Mouse (Mus musculus) thymus, postnatal 14 days (tissue): ENCODE data around the gene Dglucy.
"Not testable (repeated sequence)": the region's sequence is repeated elsewhere in the genome, so short reads cannot be mapped to it uniquely, and the experiment has no call there.

Source experiments
- DNase-seq: peaks from one replicate; pipeline ENCODE4 v3.0.0; 2021

The Dglucy gene

GRCm38 (mm10) chr12:100781428-100782120 is 2.7 kb downstream of the Dglucy start:
- no peak for DNase-seq

GRCm38 (mm10) chr12:100784152-100784551 is 5.3 kb downstream of the Dglucy start:
- no peak for DNase-seq

DNA sequence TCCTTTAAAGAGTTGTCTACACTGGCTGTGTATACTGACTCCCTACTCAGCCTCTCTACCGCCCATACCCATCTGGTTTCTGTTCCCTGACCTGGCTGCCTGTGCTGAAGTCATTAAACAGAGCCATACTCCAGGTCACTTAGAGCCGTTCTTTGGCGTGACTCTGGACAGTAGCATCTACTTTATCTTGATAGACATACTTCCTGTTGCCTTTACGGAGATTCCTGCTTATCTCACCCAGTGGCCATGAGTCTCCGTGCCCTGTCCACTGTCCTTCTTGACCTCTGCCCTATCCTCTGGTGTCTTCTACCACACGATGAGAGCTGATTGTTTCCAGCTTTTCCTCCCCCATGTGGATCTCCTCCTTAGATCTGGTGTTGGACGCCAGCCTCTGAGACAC is 6.5 kb downstream of the Dglucy start:
- DNase-seq: no peak

GRCm38 (mm10) chr12:100789981-100790550 is 11.2 kb downstream of the Dglucy start:
- DNase-seq: no peak

GRCm38 (mm10) chr12:100791425-100791824 is 12.6 kb downstream of the Dglucy start:
- DNase-seq: no peak

DNA sequence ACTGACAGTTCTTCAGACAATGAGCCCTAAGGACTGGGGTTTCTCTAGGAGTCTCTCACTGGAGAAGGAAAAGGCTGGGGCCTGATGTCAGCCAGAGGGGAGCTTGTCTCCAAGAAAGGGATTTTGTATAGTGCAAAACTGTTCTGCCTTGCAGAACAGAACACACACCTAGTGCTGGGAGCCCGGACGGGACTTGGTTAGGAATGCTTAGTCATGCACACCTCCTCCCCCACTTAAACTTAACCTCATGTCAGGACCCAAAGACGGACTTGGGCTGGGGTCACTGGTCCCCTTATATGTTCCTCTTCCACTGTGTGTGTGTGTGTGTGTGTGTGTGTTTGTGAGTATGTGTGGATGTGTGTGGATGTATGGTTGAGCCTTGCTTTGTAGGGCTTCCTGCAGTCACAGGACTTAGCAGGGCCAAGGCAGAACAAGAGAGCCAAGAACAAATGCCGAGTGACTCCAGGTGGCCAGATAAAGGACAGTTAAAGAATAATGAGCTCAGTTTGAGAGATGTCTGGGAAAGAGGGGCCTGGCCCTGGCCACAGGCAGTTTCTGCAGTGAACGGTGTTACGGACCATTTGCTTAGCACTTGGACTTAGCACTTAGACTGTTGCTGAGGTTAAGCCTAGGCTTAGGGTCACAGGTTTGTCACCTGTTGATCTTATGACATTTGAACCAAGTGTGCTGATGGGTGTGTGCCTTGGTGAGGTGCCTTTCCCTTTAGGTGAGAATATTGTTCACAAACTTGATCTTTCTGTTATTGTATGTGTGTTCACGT is 15.8 kb downstream of the Dglucy start:
- no peak for DNase-seq

- DNase-seq: no peak
These were observed 16.7 kb downstream of the Dglucy start for GRCm38 (mm10) chr12:100795390-100796036.

DNA sequence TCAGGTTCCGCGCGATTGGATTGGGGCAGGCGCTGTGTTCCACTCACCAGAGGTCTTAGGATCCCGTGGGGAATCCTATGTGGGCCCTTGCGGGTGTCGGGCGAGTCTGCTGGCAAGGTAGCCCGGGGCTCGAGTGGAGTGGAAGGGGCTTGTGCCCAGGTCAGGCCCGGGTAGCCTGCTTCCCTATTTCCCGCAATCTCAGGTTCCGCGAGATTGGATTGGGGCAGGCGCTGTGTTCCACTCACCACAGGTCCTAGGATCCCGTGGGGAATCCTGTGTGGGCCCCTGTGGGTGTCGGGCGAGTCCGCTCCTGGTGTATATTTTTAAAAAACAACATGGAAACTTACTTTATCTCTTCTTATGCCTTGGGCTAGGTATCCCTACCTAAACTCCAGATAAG is 24.5 kb downstream of the Dglucy start:
- not testable (repeated sequence) for DNase-seq

- peak; percentile 5 for DNase-seq
These were observed 28.4 kb downstream of the Dglucy start for GRCm38 (mm10) chr12:100807280-100807679.

DNA sequence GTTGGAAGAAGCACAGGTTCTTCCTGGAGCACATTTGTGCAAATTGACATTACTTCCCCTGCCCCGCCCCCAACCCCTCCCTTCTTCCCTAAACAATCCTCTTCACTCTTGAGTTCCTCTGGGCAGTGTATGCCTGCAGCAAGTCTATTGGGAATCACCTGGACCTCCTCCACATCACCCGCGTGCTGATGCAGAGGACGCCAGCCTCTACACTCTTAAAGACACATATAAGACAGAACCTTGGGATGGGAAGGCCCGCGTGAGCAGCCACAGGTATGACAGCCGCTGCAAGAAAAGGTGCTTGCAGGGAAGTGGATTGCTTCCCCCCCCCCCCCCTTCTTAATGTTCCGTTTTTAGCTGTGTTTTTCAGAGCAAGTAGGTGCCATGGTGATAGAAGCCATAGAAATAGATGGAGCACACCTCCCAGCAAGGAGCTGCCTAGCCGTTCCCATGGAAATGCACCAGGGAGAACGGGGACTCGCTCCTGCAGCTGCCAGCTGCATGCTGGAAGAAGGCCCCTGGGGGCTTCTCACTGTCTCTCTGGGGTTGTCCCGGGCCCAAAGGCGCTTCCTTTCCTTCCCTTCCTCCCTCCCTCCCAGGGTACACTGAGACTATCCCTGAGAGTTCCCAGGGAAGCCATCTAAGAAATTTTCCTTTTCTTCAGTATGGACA is 29.9 kb downstream of the Dglucy start:
- DNase-seq: no peak

DNA sequence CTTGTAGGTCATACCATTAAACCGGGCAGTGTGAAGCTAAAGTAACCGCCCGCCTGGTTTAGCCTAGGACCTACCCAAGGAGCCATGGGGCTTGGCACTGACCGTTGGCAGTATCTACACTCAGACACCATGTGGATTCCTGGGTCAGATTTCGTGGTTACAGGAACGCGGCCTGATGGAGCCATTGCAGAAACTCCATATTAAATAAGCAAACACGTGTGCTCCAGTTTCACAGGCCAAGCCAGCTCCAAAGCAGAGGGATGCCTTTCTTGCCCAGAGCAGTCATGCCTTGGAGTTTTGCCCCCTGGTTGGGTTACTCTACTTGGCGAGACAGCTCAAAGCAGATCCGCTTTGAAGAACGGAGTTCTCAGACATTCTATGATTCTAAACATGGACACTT is 31.7 kb downstream of the Dglucy start:
- DNase-seq: no peak

DNA sequence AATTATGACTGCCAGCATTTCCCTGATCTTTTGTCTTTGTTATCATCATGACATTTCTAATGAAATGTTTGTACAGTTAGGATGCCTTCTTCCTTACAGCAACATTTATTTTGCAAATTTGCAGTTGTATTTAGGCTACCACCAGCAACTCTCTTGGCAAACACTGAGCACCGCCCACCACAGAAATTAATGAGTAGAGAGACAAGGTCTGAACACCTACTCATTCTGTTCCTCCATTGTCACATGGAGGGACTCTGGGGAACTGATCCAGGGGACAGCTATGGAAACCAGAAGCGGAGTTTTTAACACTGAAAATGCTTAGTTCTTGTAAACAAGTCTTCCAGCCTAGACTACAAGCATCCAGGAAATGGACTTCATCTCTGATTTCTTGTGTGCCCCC is 35.0 kb downstream of the Dglucy start:
- no peak for DNase-seq

DNA sequence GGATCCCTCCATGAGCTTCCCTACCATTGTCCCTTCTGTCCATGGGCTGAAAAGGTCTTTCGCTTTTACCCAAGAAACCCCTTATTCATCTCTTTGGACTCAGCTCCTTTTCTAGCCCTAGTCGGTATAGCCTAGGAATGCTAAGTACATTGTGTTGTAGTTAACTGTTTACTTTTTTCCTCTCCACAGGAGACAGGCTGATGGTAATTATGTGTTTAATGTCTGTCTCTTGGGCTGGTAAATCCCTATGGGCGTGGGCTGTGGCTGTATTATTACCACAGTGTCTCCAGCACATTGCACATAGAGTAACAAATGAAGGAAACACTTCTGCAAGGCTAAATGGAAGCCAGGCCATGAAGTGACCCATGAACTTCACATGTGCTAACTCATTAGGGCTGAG is 35.8 kb downstream of the Dglucy start:
- no peak for DNase-seq

DNA sequence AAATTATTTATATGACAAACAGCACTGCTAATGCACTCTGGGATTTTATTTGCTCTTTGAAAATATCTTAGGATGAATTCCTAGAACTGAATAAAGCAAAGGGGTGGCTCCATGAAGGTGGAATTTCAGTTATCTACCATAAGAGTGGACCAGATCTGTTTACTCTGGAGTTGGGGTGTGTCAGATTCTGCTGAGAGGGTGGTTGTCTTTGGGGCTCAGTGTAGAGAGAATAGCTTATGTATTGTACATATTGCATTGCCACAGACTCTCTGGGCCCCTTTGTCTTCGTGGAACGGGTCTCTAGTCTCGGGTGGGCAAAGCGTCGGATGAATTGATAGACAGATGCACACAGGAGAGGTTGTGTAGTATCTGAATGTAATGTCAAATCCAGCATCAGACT is 38.0 kb downstream of the Dglucy start:
- DNase-seq: no peak

DNA sequence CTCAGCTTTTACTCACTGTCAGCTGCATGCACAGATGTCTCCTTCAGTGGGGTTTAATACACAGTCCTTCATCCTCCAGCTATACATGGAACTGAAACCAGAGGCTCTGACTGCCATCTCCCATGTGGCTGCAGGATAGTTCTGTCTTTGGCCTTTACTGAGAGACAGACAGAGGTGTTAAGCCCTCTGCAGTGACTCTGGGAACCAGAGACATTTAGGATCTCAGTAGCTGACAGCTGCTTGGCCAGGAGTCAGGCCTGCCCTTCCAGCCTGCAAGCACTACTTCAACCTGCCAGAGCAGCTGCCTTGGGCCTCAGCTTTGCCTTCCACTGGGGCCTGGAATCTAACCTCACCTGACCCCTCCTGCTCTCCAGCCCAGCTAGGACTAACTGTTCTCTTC is 41.1 kb downstream of the Dglucy start:
- no peak for DNase-seq

GRCm38 (mm10) chr12:100831021-100831420 is 52.2 kb downstream of the Dglucy start:
- no peak for DNase-seq

- DNase-seq: no peak
These were observed 52.9 kb downstream of the Dglucy start for GRCm38 (mm10) chr12:100831629-100832325.

DNA sequence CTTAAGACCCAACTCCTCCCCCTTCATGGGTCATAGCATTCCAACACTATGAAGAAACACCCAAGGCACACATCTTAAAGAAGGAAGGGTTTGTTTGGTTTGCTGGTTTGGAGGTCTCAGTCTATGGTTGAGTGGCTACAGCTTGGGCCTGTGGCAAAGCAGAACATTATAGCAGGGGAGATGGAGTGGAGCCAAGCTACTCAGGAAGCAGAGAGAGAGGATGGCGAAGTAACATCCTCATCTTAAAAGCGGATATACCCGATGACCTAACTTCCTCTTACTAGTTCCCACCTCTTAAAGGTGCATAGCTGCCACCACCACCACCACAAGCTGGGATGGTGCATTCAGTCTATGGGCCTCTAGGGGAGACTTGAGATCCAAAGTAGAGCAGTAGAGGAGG is 58.4 kb downstream of the Dglucy start:
- DNase-seq: no peak

DNA sequence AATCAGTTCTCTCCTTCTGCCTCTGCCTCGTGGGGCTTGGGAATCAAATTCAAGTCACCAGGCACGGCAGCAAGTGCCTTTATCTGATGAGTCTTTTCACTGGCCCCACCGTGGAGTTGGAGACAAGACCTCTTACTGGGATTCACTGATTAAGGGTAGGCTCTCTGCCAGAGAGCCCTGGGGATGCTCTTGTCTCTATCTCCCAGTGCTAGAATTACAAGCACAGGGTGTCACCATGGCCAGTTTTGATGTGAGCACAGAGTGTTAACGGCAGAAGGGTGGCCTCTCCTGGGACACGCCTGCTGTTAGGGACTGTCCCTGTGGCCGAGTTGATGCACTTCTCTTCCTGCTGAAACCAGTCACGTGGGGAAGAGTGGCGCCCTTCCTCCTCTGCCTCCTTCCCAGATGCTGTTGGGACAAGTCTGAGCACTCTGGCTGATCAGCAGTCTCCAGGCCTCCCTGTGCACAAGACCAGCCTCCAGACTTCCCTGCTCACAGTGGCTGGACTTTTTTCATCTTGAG is 60.3 kb downstream of the Dglucy start:
- DNase-seq: no peak

DNA sequence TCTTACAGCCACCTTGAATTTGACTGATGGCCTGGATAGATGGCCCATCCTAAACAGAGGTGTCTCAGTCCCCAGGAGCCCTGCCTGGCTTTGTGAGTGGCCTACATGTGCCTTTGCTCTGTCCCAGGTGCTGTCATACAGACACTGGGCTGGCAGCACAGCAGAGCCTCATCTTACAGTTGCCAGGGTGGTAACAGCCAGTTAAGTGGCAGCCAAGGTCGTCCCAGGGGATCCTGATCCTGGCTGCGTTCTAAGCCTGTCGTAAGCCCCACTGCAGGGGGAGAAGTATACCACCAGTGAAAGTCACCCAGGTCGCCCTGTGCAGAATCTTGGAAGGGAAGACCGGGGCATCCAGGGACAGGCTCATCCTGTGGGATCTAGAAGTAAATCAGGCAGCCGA is 61.1 kb downstream of the Dglucy start:
- no peak for DNase-seq

DNA sequence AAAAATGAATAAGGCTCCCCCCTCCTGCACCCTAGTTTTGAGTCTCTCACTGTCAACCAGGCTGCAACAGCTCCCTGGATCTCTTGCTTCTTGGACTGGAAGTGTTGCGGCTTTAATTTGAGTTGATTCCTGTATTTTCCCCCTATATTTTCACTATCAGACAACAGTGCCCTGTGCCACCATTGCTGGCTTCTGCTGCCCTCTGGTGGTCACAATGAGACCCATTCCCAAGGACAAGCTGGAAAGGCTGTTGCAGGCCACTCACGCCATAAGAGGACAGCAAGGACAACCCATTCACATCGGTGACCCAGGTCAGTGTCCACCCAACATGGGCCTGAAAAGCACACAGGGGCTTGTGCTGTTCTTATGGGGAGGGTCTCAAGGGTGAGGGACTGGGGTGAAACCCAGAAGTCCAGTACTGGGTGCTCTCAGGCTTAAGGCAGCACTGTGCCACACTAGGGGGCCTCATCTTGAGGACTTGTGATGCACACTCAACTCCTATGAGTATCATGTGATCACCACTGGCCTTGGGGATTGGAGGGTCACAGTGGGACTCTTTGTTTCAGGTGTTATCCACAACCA is 62.4 kb downstream of the Dglucy start:
- peak; percentile 79 for DNase-seq

DNA sequence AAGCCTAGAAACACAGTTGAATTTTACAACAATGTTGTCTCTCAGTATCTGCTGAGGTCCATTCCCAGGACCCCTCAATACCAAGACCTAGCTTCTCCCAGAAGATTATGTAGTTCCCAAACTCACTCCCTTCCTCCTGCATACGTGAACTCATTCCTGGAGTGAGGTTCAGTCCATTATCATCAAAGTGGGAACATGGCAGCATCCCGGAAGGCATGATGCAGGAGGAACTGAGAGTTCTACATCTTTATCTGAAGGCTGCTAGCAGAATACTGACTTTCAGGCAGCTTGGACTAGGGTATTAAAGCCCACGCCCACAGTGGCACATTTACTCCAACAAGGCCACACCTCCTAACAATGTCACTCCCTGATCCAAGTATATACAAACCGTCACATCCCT is 64.3 kb downstream of the Dglucy start:
- no peak for DNase-seq
